Mouse (Mus musculus): ENCODE measurements at regions not wholly inside any gene's neighbourhood (a gene's known extent, or its start where the extent isn't known, plus 50 kb on each side); places are given as distances from the start of the nearest gene placed in this dataset.
A peak's percentile ranks its signal among the peaks of the same experiment; 100 is the strongest.

DNA sequence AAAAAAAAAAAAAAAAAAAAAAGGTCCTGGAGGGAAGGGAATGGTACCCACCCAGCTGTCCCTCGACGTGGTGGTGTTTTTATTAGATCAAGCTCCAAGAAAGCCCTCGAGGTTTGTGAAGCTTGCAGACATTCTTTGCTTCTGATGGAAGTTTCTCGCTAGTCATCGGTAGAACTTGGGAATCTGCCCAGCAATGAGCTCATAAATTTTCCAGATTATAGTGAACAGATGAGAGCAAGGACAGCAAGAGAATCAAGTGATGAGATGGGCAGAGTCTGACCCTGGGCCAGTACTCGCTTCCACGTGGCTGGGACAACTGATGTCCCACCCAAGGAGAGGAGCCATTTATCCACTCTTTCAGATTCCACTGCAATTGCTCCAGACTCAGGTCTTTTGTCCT is 417.6 kb upstream of the Klhl29 start:
- Histone ChIP-seq H3K4me2 (replicated peaks) (no peak overlapping the region), H3K9ac (replicated peaks) (no peak overlapping the region), H3K27me3 (no peaks in the 10 kb centered on the region), H3K9me3 (no peaks in the 10 kb centered on the region), H3K4me1 (replicated peaks) (no peaks in the 10 kb centered on the region), H3K27ac (no peak overlapping the region), H3K4me3 (replicated peaks) (no peak overlapping the region), H3K36me3 (no peaks in the 10 kb centered on the region)
- no peak for ATAC-seq
- 83% methylated on average over 7 of the region's 7 CpGs for WGBS

- Histone ChIP-seq H3K9me3 (no peaks in the 10 kb centered on the region), H3K4me3 (replicated peaks) (no peak overlapping the region), H3K36me3 (no peaks in the 10 kb centered on the region), H3K9ac (replicated peaks) (no peak overlapping the region), H3K27ac (no peak overlapping the region), H3K4me1 (replicated peaks) (no peaks in the 10 kb centered on the region), H3K4me2 (replicated peaks) (no peak overlapping the region), H3K27me3 (no peaks in the 10 kb centered on the region)
- WGBS: 71% methylated on average over 7 of the region's 7 CpGs
- ATAC-seq: no peak
Measured at GRCm38 (mm10) chr12:5787074-5787813, 411.8 kb upstream of the Klhl29 start.

DNA sequence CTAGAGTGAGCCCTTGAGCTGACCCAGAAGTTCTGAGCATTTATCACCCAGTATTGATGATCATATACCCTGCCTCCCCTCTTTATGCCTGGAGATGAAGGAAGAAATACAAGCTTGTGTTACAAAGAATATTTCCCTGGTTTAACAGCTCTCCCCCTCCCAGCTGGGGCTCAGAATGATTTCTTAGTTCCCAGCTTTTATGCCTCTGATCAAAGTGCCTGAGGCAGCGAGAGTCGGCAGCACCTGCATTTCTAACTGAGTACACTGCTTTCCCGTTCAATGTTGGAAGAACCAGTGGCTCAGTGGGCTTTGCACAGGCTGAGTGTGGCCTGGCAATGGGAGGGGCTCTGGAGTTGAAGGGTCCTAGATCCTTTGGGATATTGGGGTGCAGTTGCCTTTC is 405.8 kb upstream of the Klhl29 start:
- H3K4me1 ChIP-seq (replicated peaks): 0 out of 2 replicates have a peak, but pooled peaks cover 2% of the 10 kb centered on the region
- H3K9ac ChIP-seq (replicated peaks): no peak overlapping the region
- no peak for ATAC-seq
- H3K27me3 ChIP-seq: no peaks in the 10 kb centered on the region
- no peaks in the 10 kb centered on the region for H3K9me3 ChIP-seq
- H3K36me3 ChIP-seq: no peaks in the 10 kb centered on the region
- no peak overlapping the region; the same call in 1 of the 2 replicates for H3K27ac ChIP-seq
- WGBS: 39% methylated on average over 3 of the region's 3 CpGs
- H3K4me2 ChIP-seq (replicated peaks): no peak overlapping the region
- no peak overlapping the region for H3K4me3 ChIP-seq (replicated peaks)

GRCm38 (mm10) chr12:5777556-5777955 is 402.1 kb upstream of the Klhl29 start:
- H3K27me3 ChIP-seq: no peaks in the 10 kb centered on the region
- no peak overlapping the region for H3K4me3 ChIP-seq (replicated peaks)
- H3K4me1 ChIP-seq (replicated peaks): 0 out of 2 replicates have a peak, but pooled peaks cover 2% of the 10 kb centered on the region
- H3K9me3 ChIP-seq: no peaks in the 10 kb centered on the region
- no peak for ATAC-seq
- no peaks in the 10 kb centered on the region for H3K36me3 ChIP-seq
- no peak overlapping the region for H3K9ac ChIP-seq (replicated peaks)
- H3K27ac ChIP-seq: no peak overlapping the region
- H3K4me2 ChIP-seq (replicated peaks): no peak overlapping the region

- WGBS: 76% methylated on average over 5 of the region's 5 CpGs
- no peak overlapping the region for H3K4me3 ChIP-seq (replicated peaks)
- ATAC-seq: peak; percentile 68; the same call in 1 of the 2 replicates
- no peak overlapping the region for H3K9ac ChIP-seq (replicated peaks)
- H3K4me2 ChIP-seq (replicated peaks): no peak overlapping the region
- no peaks in the 10 kb centered on the region for H3K4me1 ChIP-seq (replicated peaks)
- H3K27me3 ChIP-seq: no peaks in the 10 kb centered on the region
- no peaks in the 10 kb centered on the region for H3K9me3 ChIP-seq
- 0 out of 2 replicates have a peak overlapping the region, but pooled peaks have one; percentile 6 for H3K27ac ChIP-seq
- no peaks in the 10 kb centered on the region for H3K36me3 ChIP-seq
Measured at GRCm38 (mm10) chr12:5771399-5771978, 396.0 kb upstream of the Klhl29 start.

- Histone ChIP-seq H3K36me3 (no peaks in the 10 kb centered on the region), H3K27me3 (no peaks in the 10 kb centered on the region), H3K4me1 (replicated peaks) (no peaks in the 10 kb centered on the region), H3K4me2 (replicated peaks) (no peak overlapping the region), H3K9ac (replicated peaks) (no peak overlapping the region), H3K4me3 (replicated peaks) (no peak overlapping the region), H3K9me3 (no peaks in the 10 kb centered on the region), H3K27ac (no peak overlapping the region)
- ATAC-seq: no peak
- 74% methylated on average over 2 of the region's 2 CpGs for WGBS
Measured at GRCm38 (mm10) chr12:5770531-5770930, 395.0 kb upstream of the Klhl29 start.

- peak; percentile 90 for ATAC-seq
- Histone ChIP-seq H3K9ac (replicated peaks) (no peak overlapping the region), H3K4me2 (replicated peaks) (0 out of 2 replicates have a peak overlapping the region, but pooled peaks have one; percentile 4), H3K4me1 (replicated peaks) (peaks cover 16% of the 10 kb centered on the region), H3K9me3 (no peaks in the 10 kb centered on the region), H3K4me3 (replicated peaks) (no peak overlapping the region), H3K27me3 (no peaks in the 10 kb centered on the region), H3K27ac (0 out of 2 replicates have a peak overlapping the region, but pooled peaks have one; percentile 15), H3K36me3 (no peaks in the 10 kb centered on the region)
- WGBS: 44% methylated on average over 6 of the region's 6 CpGs
Measured at GRCm38 (mm10) chr12:5764445-5765170, 389.1 kb upstream of the Klhl29 start.

DNA sequence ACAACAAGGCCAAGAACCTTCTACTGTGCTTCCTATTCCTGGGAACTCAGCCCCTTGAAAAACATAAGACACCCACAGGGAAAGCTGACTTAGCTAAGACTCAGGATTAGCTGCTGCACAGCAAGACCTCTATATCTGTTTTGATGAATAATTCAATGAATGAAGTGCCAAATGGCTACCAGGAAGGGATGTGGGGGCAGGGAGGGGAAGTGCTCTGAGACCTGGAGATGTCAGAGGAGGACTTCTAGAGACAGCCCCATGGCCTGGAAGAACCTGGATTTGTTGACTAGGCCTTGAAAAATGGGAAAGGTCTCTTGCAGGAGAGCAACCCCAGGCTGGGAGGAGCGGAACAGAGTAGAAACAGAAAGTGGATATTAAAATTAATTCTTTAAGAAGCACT is 388.5 kb upstream of the Klhl29 start:
- ATAC-seq: peak; percentile 79
- H3K9ac ChIP-seq (replicated peaks): no peak overlapping the region
- peak overlapping the region; percentile 64; the same call in 1 of the 2 replicates for H3K27ac ChIP-seq
- peaks cover 16% of the 10 kb centered on the region for H3K4me1 ChIP-seq (replicated peaks)
- no peaks in the 10 kb centered on the region for H3K9me3 ChIP-seq
- no peaks in the 10 kb centered on the region for H3K36me3 ChIP-seq
- no peak overlapping the region for H3K4me2 ChIP-seq (replicated peaks)
- H3K27me3 ChIP-seq: no peaks in the 10 kb centered on the region
- WGBS: 54% methylated on average over 1 of the region's 1 CpGs
- H3K4me3 ChIP-seq (replicated peaks): no peak overlapping the region

- H3K9ac ChIP-seq (replicated peaks): no peak overlapping the region
- ATAC-seq: no peak
- H3K4me2 ChIP-seq (replicated peaks): no peak overlapping the region
- H3K36me3 ChIP-seq: no peaks in the 10 kb centered on the region
- no peaks in the 10 kb centered on the region for H3K9me3 ChIP-seq
- H3K27ac ChIP-seq: no peak overlapping the region
- 88% methylated on average over 6 of the region's 6 CpGs for WGBS
- peaks cover 16% of the 10 kb centered on the region for H3K4me1 ChIP-seq (replicated peaks)
- H3K4me3 ChIP-seq (replicated peaks): no peak overlapping the region
- no peaks in the 10 kb centered on the region for H3K27me3 ChIP-seq
Measured at GRCm38 (mm10) chr12:5762306-5762927, 386.9 kb upstream of the Klhl29 start.

GRCm38 (mm10) chr12:5759485-5759884 is 384.0 kb upstream of the Klhl29 start:
- no peak overlapping the region for H3K9ac ChIP-seq (replicated peaks)
- no peaks in the 10 kb centered on the region for H3K27me3 ChIP-seq
- H3K4me1 ChIP-seq (replicated peaks): peaks cover 11% of the 10 kb centered on the region
- H3K4me2 ChIP-seq (replicated peaks): no peak overlapping the region
- no peaks in the 10 kb centered on the region for H3K9me3 ChIP-seq
- WGBS: 91% methylated on average over 3 of the region's 3 CpGs
- H3K4me3 ChIP-seq (replicated peaks): no peak overlapping the region
- ATAC-seq: no peak
- no peaks in the 10 kb centered on the region for H3K36me3 ChIP-seq
- H3K27ac ChIP-seq: no peak overlapping the region

- Histone ChIP-seq H3K4me1 (replicated peaks) (no peaks in the 10 kb centered on the region), H3K27ac (no peak overlapping the region), H3K4me3 (replicated peaks) (no peak overlapping the region), H3K9me3 (no peaks in the 10 kb centered on the region), H3K36me3 (no peaks in the 10 kb centered on the region), H3K4me2 (replicated peaks) (no peak overlapping the region), H3K27me3 (no peaks in the 10 kb centered on the region), H3K9ac (replicated peaks) (no peak overlapping the region)
- ATAC-seq: no peak
- WGBS: 86% methylated on average over 2 of the region's 2 CpGs
Measured at GRCm38 (mm10) chr12:5757766-5758165, 382.3 kb upstream of the Klhl29 start.

- Histone ChIP-seq H3K36me3 (no peaks in the 10 kb centered on the region), H3K27me3 (no peaks in the 10 kb centered on the region), H3K4me2 (replicated peaks) (no peak overlapping the region), H3K27ac (no peak overlapping the region), H3K9me3 (no peaks in the 10 kb centered on the region), H3K9ac (replicated peaks) (no peak overlapping the region), H3K4me1 (replicated peaks) (no peaks in the 10 kb centered on the region), H3K4me3 (replicated peaks) (no peak overlapping the region)
- ATAC-seq: no peak
- WGBS: 92% methylated on average over 4 of the region's 4 CpGs
Measured at GRCm38 (mm10) chr12:5757361-5757760, 381.9 kb upstream of the Klhl29 start.

Data from midbrain, embryonic 13.5 days (tissue).